Comparison of ENCODE assay signal across 11 mouse cellular contexts in the genomic region with DNA sequence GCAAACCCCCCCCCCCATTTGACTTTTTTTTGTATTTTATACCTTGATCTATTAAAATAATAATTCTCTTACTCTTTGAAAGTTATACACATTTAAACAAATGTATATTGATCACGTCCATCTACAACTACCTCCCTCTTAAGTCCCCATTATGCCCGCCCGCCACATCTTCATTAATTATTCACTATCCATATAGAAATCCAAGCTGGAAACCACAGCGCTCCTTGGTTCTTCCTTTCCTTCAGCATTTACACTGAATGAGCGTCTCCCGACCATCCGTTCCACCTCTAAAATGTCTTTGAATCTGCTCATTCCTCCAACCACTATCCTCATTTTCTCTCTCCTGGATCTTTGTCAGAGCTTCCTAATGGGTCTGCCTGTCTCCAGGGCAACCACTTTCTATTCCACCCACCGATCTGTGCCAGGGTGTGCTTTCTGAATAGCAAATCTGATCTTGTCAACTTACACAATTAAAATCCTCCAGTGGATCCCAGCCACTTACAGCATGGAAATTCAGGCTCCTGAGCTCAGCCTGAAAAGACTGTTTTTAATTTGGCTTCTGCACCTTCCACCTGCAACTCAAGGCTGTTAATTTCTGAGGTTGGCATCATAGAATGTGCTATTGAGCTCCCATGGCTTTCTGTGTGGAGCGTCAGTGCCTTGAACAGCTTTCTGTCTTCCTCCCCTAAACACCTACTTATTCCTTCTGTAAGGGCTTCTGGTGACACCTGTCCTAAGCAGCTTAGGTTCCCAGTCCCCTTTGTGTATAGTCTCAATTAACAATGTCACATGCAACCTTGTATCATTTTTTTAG.
A peak's percentile ranks its signal among the peaks of the same experiment; 100 is the strongest.
DNase-seq lines count a peak whose midpoint lies in the region; ATAC-seq and TF ChIP-seq lines count a peak whose summit lies in the region.
"Had no signal": no experiment of that assay in that cellular context is flagged by ENCODE, and none has a peak within 500 bp of the region (broad histone marks: within the 10 kb centered on the region; RNA-seq: fewer than 3 reads in every experiment).

No protein-coding gene starts in this region.

- H3K36me3 ChIP-seq in hindbrain, embryonic 10.5 days = no peaks in the 10 kb centered on the region
- no peaks in the 10 kb centered on the region for H3K36me3 ChIP-seq in intestine, embryonic 15.5 days
- H3K36me3 ChIP-seq: stomach, embryonic 15.5 days had no signal

- no peak for TF ChIP-seq CTCF in olfactory bulb, adult 2 months (IDR thresholded peaks at IDR 0.05; ENCODE audit: insufficient read depth, low read depth, low read length)

- H3K9me3 ChIP-seq in hindbrain, embryonic 10.5 days = no peaks in the 10 kb centered on the region
- H3K9me3 ChIP-seq in intestine, embryonic 15.5 days = no peaks in the 10 kb centered on the region
- H3K9me3 ChIP-seq: stomach, embryonic 15.5 days had no signal

- peaks cover 24% of the 10 kb centered on the region for H3K4me1 ChIP-seq in hindbrain, embryonic 10.5 days (replicated peaks)
- H3K4me1 ChIP-seq in olfactory bulb, adult 2 months (ENCODE audit: control insufficient read depth, insufficient read depth, low read length) = peaks cover 3% of the 10 kb centered on the region
- no peaks in the 10 kb centered on the region for H3K4me1 ChIP-seq in intestine, embryonic 15.5 days (replicated peaks)
- H3K4me1 ChIP-seq: stomach, embryonic 15.5 days had no signal

- 0 out of 2 replicates have a peak overlapping the region, but pooled peaks have one; percentile 54 for H3K27ac ChIP-seq in hindbrain, embryonic 10.5 days
- H3K27ac ChIP-seq in olfactory bulb, adult 2 months (ENCODE audit: insufficient read depth, low read depth, low read length) = peak overlapping the region; percentile 85
- no peak overlapping the region for H3K27ac ChIP-seq in intestine, embryonic 15.5 days
- H3K27ac ChIP-seq: stomach, embryonic 15.5 days had no signal

- DNase-seq in cerebellum, adult 9-11 months = peak; percentile 38
- peak; percentile 16 for DNase-seq in hindbrain, embryonic 10.5 days (ENCODE audit: low spot score)
- DNase-seq in left cerebral cortex, adult 18-20 months (ENCODE audit: low spot score in 2 of 2) = peak; percentile 52 to 74
- DNase-seq in gastrocnemius, adult 8-10 months (ENCODE audit: low spot score in 2 of 2) = no peak
- no peak for DNase-seq in adrenal gland, postnatal 14 days
- DNase-seq: adrenal gland, postnatal 36 days; heart, postnatal 4 days had no signal

- ATAC-seq in monocyte, adult 5-6 weeks (replicated peaks; ENCODE audit: insufficient number of reproducible peaks, low FRiP score, low TSS enrichment, poor library complexity, severe bottlenecking) = no peak
- no peak for ATAC-seq in intestine, embryonic 15.5 days

- no peak overlapping the region for H3K4me3 ChIP-seq in hindbrain, embryonic 10.5 days
- no peak overlapping the region for H3K4me3 ChIP-seq in olfactory bulb, adult 2 months (ENCODE audit: insufficient read depth, low read depth, low read length)
- no peak overlapping the region for H3K4me3 ChIP-seq in intestine, embryonic 15.5 days (replicated peaks)
- H3K4me3 ChIP-seq: stomach, embryonic 15.5 days had no signal

- TF ChIP-seq POLR2A in olfactory bulb, adult 2 months (IDR thresholded peaks at IDR 0.05; ENCODE audit: insufficient read depth, low read depth, low read length) = no peak

- H3K9ac ChIP-seq in intestine, embryonic 15.5 days = no peak overlapping the region
- H3K9ac ChIP-seq: stomach, embryonic 15.5 days had no signal

- H3K27me3 ChIP-seq in hindbrain, embryonic 10.5 days (ENCODE audit: insufficient read depth, poor library complexity, severe bottlenecking) = no peaks in the 10 kb centered on the region
- H3K27me3 ChIP-seq in intestine, embryonic 15.5 days (replicated peaks) = no peaks in the 10 kb centered on the region
- H3K27me3 ChIP-seq: stomach, embryonic 15.5 days had no signal

- WGBS in hindbrain, embryonic 10.5 days = 57% methylated on average over 9 of the region's 9 CpGs
- WGBS in olfactory bulb, adult 2 months = 17% methylated on average over 9 of the region's 9 CpGs
- WGBS in intestine, embryonic 15.5 days = 86% methylated on average over 9 of the region's 9 CpGs

- H3K4me2 ChIP-seq in intestine, embryonic 15.5 days (replicated peaks) = no peak overlapping the region
- H3K4me2 ChIP-seq: stomach, embryonic 15.5 days had no signal

Comparison
In these comparisons a context has a peak if more than half of its experiments do, and no peak if none do; other contexts are left out.
1. DNase-seq: peak in cerebellum, adult 9-11 months (single experiment), hindbrain, embryonic 10.5 days (single experiment) and left cerebral cortex, adult 18-20 months (2 of 2); none in gastrocnemius, adult 8-10 months (0 of 2) and adrenal gland, postnatal 14 days (single experiment).